Mouse (Mus musculus) 3134 (cell line): Measurements from ENCODE around the gene Magi2.

Experiments used
- DNase-seq: peaks from one replicate; pipeline ENCODE4 v3.0.0-alpha.2; 2011; ENCODE audit warnings: low spot score; ENCODE audit not compliant: insufficient read length; ENCODE audit errors: extremely low read depth

Magi2 gene

GRCm38 (mm10) chr5:20065081-20065480 is 838.2 kb downstream of the Magi2 start:
- no peak for DNase-seq

GRCm38 (mm10) chr5:20068496-20068895 is 841.7 kb downstream of the Magi2 start:
- no peak for DNase-seq

GRCm38 (mm10) chr5:20068921-20069486 is 842.2 kb downstream of the Magi2 start:
- DNase-seq, result no peak

- no peak for DNase-seq
Measured at GRCm38 (mm10) chr5:20074101-20074500, 847.3 kb downstream of the Magi2 start.

- no peak for DNase-seq
Measured at GRCm38 (mm10) chr5:20074867-20075266, 848.0 kb downstream of the Magi2 start.

- DNase-seq, result no peak
Measured at GRCm38 (mm10) chr5:20078931-20079330, 852.1 kb downstream of the Magi2 start.

- no peak for DNase-seq
Measured at GRCm38 (mm10) chr5:20080605-20081309, 853.9 kb downstream of the Magi2 start.

GRCm38 (mm10) chr5:20082368-20082767 is 855.5 kb downstream of the Magi2 start:
- no peak for DNase-seq

- DNase-seq, result no peak
Measured at GRCm38 (mm10) chr5:20087083-20087482, 860.2 kb downstream of the Magi2 start.

- DNase-seq, result no peak
Measured at GRCm38 (mm10) chr5:20103869-20104268, 877.0 kb downstream of the Magi2 start.

GRCm38 (mm10) chr5:20104496-20104895 is 877.7 kb downstream of the Magi2 start:
- no peak for DNase-seq

- DNase-seq, result no peak
Measured at GRCm38 (mm10) chr5:20109496-20109895, 882.7 kb downstream of the Magi2 start.

GRCm38 (mm10) chr5:20117156-20117555 is 890.3 kb downstream of the Magi2 start:
- no peak for DNase-seq

GRCm38 (mm10) chr5:20140235-20140634 is 913.4 kb downstream of the Magi2 start:
- no peak for DNase-seq

GRCm38 (mm10) chr5:20140662-20141444 is 914.0 kb downstream of the Magi2 start:
- no peak for DNase-seq

GRCm38 (mm10) chr5:20153359-20154125 is 926.7 kb downstream of the Magi2 start:
- no peak for DNase-seq

- DNase-seq, result no peak
Measured at GRCm38 (mm10) chr5:20196765-20197164, 969.9 kb downstream of the Magi2 start.

GRCm38 (mm10) chr5:20197395-20197794 is 970.6 kb downstream of the Magi2 start:
- no peak for DNase-seq

GRCm38 (mm10) chr5:20201348-20201747 is 974.5 kb downstream of the Magi2 start:
- DNase-seq, result no peak

- no peak for DNase-seq
Measured at GRCm38 (mm10) chr5:20208110-20208509, 981.3 kb downstream of the Magi2 start.

GRCm38 (mm10) chr5:20213299-20213698 is 986.5 kb downstream of the Magi2 start:
- DNase-seq, result no peak
